ENCODE assay signal across 14 mouse cellular contexts in genomic region chr1:180946448-180946847, GRCm38 (mm10). TPM values are rescaled to one million over a fixed set of nuclear protein-coding genes. Genes with fewer than 3 reads are reported as not detected.
DNase-seq lines count a peak whose midpoint lies in the region; ATAC-seq and TF ChIP-seq lines count a peak whose summit lies in the region.
"Had no signal": no experiment of that assay in that cellular context is flagged by ENCODE, and none has a peak within 500 bp of the region (broad histone marks: within the 10 kb centered on the region; RNA-seq: fewer than 3 reads in every experiment).

No protein-coding gene starts in this region.

- H3K36me3 ChIP-seq in embryonic facial prominence, embryonic 14.5 days (ENCODE audit: control insufficient read depth, insufficient read depth, low read length), result peaks cover 20% of the 10 kb centered on the region
- peaks cover 25% of the 10 kb centered on the region for H3K36me3 ChIP-seq in liver, postnatal 0 days (replicated peaks; ENCODE audit: insufficient read depth, low read length)
- H3K36me3 ChIP-seq in forebrain, embryonic 12.5 days (replicated peaks), result no peaks in the 10 kb centered on the region; the same call in 1 of the 2 replicates
- H3K36me3 ChIP-seq: hindbrain, embryonic 12.5 days had no signal

- no peaks in the 10 kb centered on the region for H3K9me3 ChIP-seq in embryonic facial prominence, embryonic 14.5 days (ENCODE audit: control insufficient read depth, low read length)
- H3K9me3 ChIP-seq in liver, postnatal 0 days (ENCODE audit: low read length), result no peaks in the 10 kb centered on the region
- H3K9me3 ChIP-seq in forebrain, embryonic 12.5 days, result no peaks in the 10 kb centered on the region
- H3K9me3 ChIP-seq: hindbrain, embryonic 12.5 days had no signal

- H3K4me1 ChIP-seq in embryonic facial prominence, embryonic 14.5 days (ENCODE audit: control insufficient read depth, insufficient read depth, low read length), result peaks cover 27% of the 10 kb centered on the region
- H3K4me1 ChIP-seq in liver, postnatal 0 days (ENCODE audit: insufficient read depth), result peaks cover 47% of the 10 kb centered on the region
- peaks cover 23% of the 10 kb centered on the region for H3K4me1 ChIP-seq in forebrain, embryonic 12.5 days

- no peak overlapping the region for H3K9ac ChIP-seq in embryonic facial prominence, embryonic 14.5 days (ENCODE audit: low read depth, low read length)
- H3K9ac ChIP-seq in liver, postnatal 0 days (replicated peaks), result 0 out of 2 replicates have a peak overlapping the region, but pooled peaks have one; percentile 42
- H3K9ac ChIP-seq in forebrain, embryonic 12.5 days, result no peak overlapping the region
- H3K9ac ChIP-seq: hindbrain, embryonic 12.5 days had no signal

- intact Hi-C loops in left cerebral cortex, adult 2 months (cut with DNase I), result no loop called here
- intact Hi-C loops in left cerebral cortex, postnatal 14 days (cut with DNase I), result no loop called here

- no peak overlapping the region for H3K4me3 ChIP-seq in left cerebral cortex, adult 2 months
- no peak overlapping the region for H3K4me3 ChIP-seq in embryonic facial prominence, embryonic 14.5 days (ENCODE audit: low read depth, low read length)
- no peak overlapping the region for H3K4me3 ChIP-seq in liver, postnatal 0 days (ENCODE audit: low read depth, low read length)
- no peak overlapping the region for H3K4me3 ChIP-seq in forebrain, embryonic 12.5 days (replicated peaks)
- H3K4me3 ChIP-seq: hindbrain, embryonic 12.5 days had no signal

- DNase-seq in left cerebral cortex, adult 2 months (ENCODE audit: extremely low spot score in 1 of 2, low spot score in 2 of 2), result no peak
- DNase-seq in left cerebral cortex, postnatal 14 days (ENCODE audit: low spot score in 2 of 2), result no peak
- DNase-seq in adrenal gland, postnatal 10 days, result peak; percentile 83
- no peak for DNase-seq in embryonic facial prominence, embryonic 14.5 days (ENCODE audit: low spot score)
- DNase-seq in liver, postnatal 0 days, result peak; percentile 60
- no peak for DNase-seq in retina, embryonic 14.5 days (ENCODE audit: low spot score)
- DNase-seq: cerebellum, adult 11 months had no signal

- no peak for TF ChIP-seq CTCF in left cerebral cortex, adult 2 months (IDR thresholded peaks at IDR 0.05)
- no peak for TF ChIP-seq CTCF in liver, postnatal 0 days (IDR thresholded peaks at IDR 0.05; ENCODE audit: low read depth)

- TF ChIP-seq EP300 in liver, postnatal 0 days (IDR thresholded peaks at IDR 0.05; ENCODE audit: low read depth), result no peak

- no peak for ATAC-seq in embryonic facial prominence, embryonic 14.5 days (ENCODE audit: low read depth)
- no peak for ATAC-seq in liver, postnatal 0 days
- ATAC-seq in forebrain, embryonic 12.5 days (ENCODE audit: low FRiP score), result no peak

- 85% methylated on average over 6 of the region's 6 CpGs for WGBS in embryonic facial prominence, embryonic 14.5 days
- 64% methylated on average over 6 of the region's 6 CpGs for WGBS in liver, postnatal 0 days (ENCODE audit: insufficient replicate concordance)
- 95% methylated on average over 6 of the region's 6 CpGs for WGBS in forebrain, embryonic 12.5 days

- no peaks in the 10 kb centered on the region for H3K27me3 ChIP-seq in embryonic facial prominence, embryonic 14.5 days (replicated peaks; ENCODE audit: control insufficient read depth, insufficient read depth, low read length)
- H3K27me3 ChIP-seq in liver, postnatal 0 days (ENCODE audit: insufficient read depth, low read length), result no peaks in the 10 kb centered on the region
- H3K27me3 ChIP-seq in forebrain, embryonic 12.5 days, result peaks cover 43% of the 10 kb centered on the region

- no peak overlapping the region for H3K4me2 ChIP-seq in embryonic facial prominence, embryonic 14.5 days (ENCODE audit: low read depth, low read length)
- peak overlapping the region; percentile 62; the same call in 1 of the 2 replicates for H3K4me2 ChIP-seq in liver, postnatal 0 days (ENCODE audit: low read depth, low read length)
- H3K4me2 ChIP-seq in forebrain, embryonic 12.5 days, result no peak overlapping the region

- peak overlapping the region; percentile 40; the same call in 1 of the 2 replicates for H3K27ac ChIP-seq in left cerebral cortex, adult 2 months
- peak overlapping the region; percentile 82; the same call in 1 of the 2 replicates for H3K27ac ChIP-seq in embryonic facial prominence, embryonic 14.5 days (replicated peaks; ENCODE audit: low read depth, low read length)
- H3K27ac ChIP-seq in liver, postnatal 0 days (ENCODE audit: low read depth), result no peak overlapping the region
- no peak overlapping the region for H3K27ac ChIP-seq in forebrain, embryonic 12.5 days

RNA-seq across cellular contexts. Expression of gene Tmem63a, which starts 4.3 kb away (rescaled TPM):
- total RNA-seq in left cerebral cortex, adult 2 months (2021), result 10 to 100 TPM; 15.4 to 16.3 TPM
- total RNA-seq in left cerebral cortex, postnatal 14 days (2021), result 1 to 10 TPM; 8.8 to 9.3 TPM
- total RNA-seq in adrenal gland, postnatal 10 days (2021), result 10 to 100 TPM; 24.7 to 27.3 TPM
- 12.5 and 13.2 TPM in 2 replicates for polyA plus RNA-seq in embryonic facial prominence, embryonic 14.5 days (2014; fragmentation: Nextera tagmentation; extraction: Ambion mirVana)
- 6.3 and 7.4 TPM in 2 replicates for polyA plus RNA-seq in liver, postnatal 0 days (2015; fragmentation: Nextera tagmentation; extraction: Ambion mirVana)
- polyA plus RNA-seq in forebrain, embryonic 12.5 days (2016; fragmentation: Nextera tagmentation; extraction: Ambion mirVana), result 2.0 and 2.4 TPM in 2 replicates

RNA-seq across cellular contexts. Expression of gene Lefty1, which starts 11.6 kb away (rescaled TPM):
- under 1 TPM in 1 of 2 experiments, not detected in 1; 0.77 TPM for total RNA-seq in left cerebral cortex, adult 2 months (2021)
- 1 to 10 TPM in 1 of 2 experiments, under 1 TPM in 1; 0.37 to 1.9 TPM for total RNA-seq in left cerebral cortex, postnatal 14 days (2021)
- under 1 TPM; 0.63 to 0.79 TPM for total RNA-seq in adrenal gland, postnatal 10 days (2021)
- polyA plus RNA-seq in embryonic facial prominence, embryonic 14.5 days (2014; fragmentation: Nextera tagmentation; extraction: Ambion mirVana), result 2.9 and 3.2 TPM in 2 replicates
- polyA plus RNA-seq in liver, postnatal 0 days (2015; fragmentation: Nextera tagmentation; extraction: Ambion mirVana), result 1.6 and 2.2 TPM in 2 replicates
- polyA plus RNA-seq in forebrain, embryonic 12.5 days (2016; fragmentation: Nextera tagmentation; extraction: Ambion mirVana), result 0.24 and 0.34 TPM in 2 replicates
- total RNA-seq: CH12.LX had no signal
- polyA plus RNA-seq: neural tube, embryonic 14.5 days had no signal

RNA-seq across cellular contexts. Expression of gene Pycr2, which starts 42.4 kb away (rescaled TPM):
- 10 to 100 TPM; 26.7 to 28.3 TPM for total RNA-seq in left cerebral cortex, adult 2 months (2021)
- total RNA-seq in left cerebral cortex, postnatal 14 days (2021), result 10 to 100 TPM; 29.3 to 30.6 TPM
- total RNA-seq in adrenal gland, postnatal 10 days (2021), result 10 to 100 TPM; 32.6 to 34.7 TPM
- 77.6 and 92.2 TPM in 2 replicates for polyA plus RNA-seq in embryonic facial prominence, embryonic 14.5 days (2014; fragmentation: Nextera tagmentation; extraction: Ambion mirVana)
- 33.3 and 43.4 TPM in 2 replicates for polyA plus RNA-seq in liver, postnatal 0 days (2015; fragmentation: Nextera tagmentation; extraction: Ambion mirVana)
- 98.3 and 98.4 TPM in 2 replicates for polyA plus RNA-seq in forebrain, embryonic 12.5 days (2016; fragmentation: Nextera tagmentation; extraction: Ambion mirVana)

RNA-seq across cellular contexts. Expression of gene Lefty2, which starts 53.5 kb away (rescaled TPM):
- under 1 TPM; 0.61 to 0.84 TPM for total RNA-seq in left cerebral cortex, adult 2 months (2021)
- total RNA-seq in left cerebral cortex, postnatal 14 days (2021), result 1 to 10 TPM; 2.0 to 4.9 TPM
- total RNA-seq in adrenal gland, postnatal 10 days (2021), result under 1 TPM; 0.48 to 1.00 TPM
- polyA plus RNA-seq in embryonic facial prominence, embryonic 14.5 days (2014; fragmentation: Nextera tagmentation; extraction: Ambion mirVana), result 0.25 TPM in 1 of 2 replicates, not detected in the other
- polyA plus RNA-seq in liver, postnatal 0 days (2015; fragmentation: Nextera tagmentation; extraction: Ambion mirVana), result not detected in 2 replicates
- 0.17 TPM in 1 of 2 replicates, not detected in the other for polyA plus RNA-seq in forebrain, embryonic 12.5 days (2016; fragmentation: Nextera tagmentation; extraction: Ambion mirVana)
- total RNA-seq: CH12.LX; megakaryocyte progenitor cell, adult 5-6 weeks had no signal
- polyA plus RNA-seq: kidney, embryonic 14.5 days; liver, embryonic 16.5 days had no signal

Comparison
In these comparisons a context has a peak if more than half of its experiments do, and no peak if none do; other contexts are left out.
1. DNase-seq: peak in adrenal gland, postnatal 10 days (single experiment) and liver, postnatal 0 days (single experiment); none in left cerebral cortex, adult 2 months (0 of 2), left cerebral cortex, postnatal 14 days (0 of 2), embryonic facial prominence, embryonic 14.5 days (single experiment) and retina, embryonic 14.5 days (single experiment).
2. H3K27ac ChIP-seq: peak in left cerebral cortex, adult 2 months (single experiment) and embryonic facial prominence, embryonic 14.5 days (single experiment); none in liver, postnatal 0 days (single experiment) and forebrain, embryonic 12.5 days (single experiment).